ENCODE assay signal across 1 mouse cellular context in genomic region chr11:103346657-103347056, GRCm38 (mm10).
TF ChIP-seq lines count a peak whose summit lies in the region.

No protein-coding gene starts in this region.

TF ChIP-seq in CH12.LX, 34 proteins besides CTCF, POLR2A, EP300 and RAD21 (continued from another document):
- TF ChIP-seq MAFK (IDR thresholded peaks at IDR 0.05; ENCODE audit: insufficient replicate concordance, low read length) (no peak), KAT2A (IDR thresholded peaks at IDR 0.05; ENCODE audit: insufficient replicate concordance, low read length) (no peak), ETS1 (conservative IDR thresholded peaks at IDR 0.05; ENCODE audit: low read depth, low read length) (peak; percentile 96), USF2 (conservative IDR thresholded peaks at IDR 0.05; ENCODE audit: low read depth, low read length) (no peak), MXI1 (IDR thresholded peaks at IDR 0.05; ENCODE audit: low read depth, low read length) (no peak; the same call in 1 of the 2 replicates), ZKSCAN1 (IDR thresholded peaks at IDR 0.05; ENCODE audit: borderline replicate concordance, low read depth, low read length) (no peak)
